Mouse (Mus musculus) common myeloid progenitor, adult 5-6 weeks (primary cell): Measurements from ENCODE around the gene Ablim2. TPM values are rescaled to one million over a fixed set of nuclear protein-coding genes. Genes with fewer than 3 reads are reported as not detected.

Experiments used
- ATAC-seq: replicated peaks from 2 replicates; pipeline ENCODE4 v1.8.0; 2016; ENCODE audit warnings: low read depth, mild to moderate bottlenecking, moderate TSS enrichment, inconsistent platforms; ENCODE audit not compliant: poor library complexity, severe bottlenecking
- total RNA-seq: library from RNA; stranded (forward); fragments of 200-1000, 187-1606 nt; gene quantifications from 2 replicates; pipeline ENCODE4 v1.2.3, GENCODE M21; 2017

Ablim2 gene
- total RNA-seq, 1 experiment from 2014 or later: not detected

DNA sequence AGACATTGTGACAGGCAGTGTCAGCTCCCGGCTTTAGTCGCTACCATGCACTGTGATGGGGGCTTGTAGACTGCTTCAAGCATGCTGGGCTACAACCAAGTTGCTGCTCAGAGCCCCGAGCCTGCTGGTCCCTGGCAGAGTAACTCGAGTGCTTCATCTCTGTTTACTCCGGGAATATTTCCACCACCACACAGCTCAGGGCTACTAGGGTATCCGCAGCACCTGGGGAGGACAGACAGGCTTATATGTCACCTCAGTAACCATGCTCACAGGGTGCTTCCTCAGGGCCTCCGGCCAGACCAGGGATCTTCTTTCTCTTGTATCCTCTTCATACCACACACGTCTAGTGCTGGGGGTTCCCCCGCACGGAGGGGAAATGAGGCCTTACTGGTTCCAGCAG is 5.2 kb downstream of the Ablim2 start:
- ATAC-seq: no peak

DNA sequence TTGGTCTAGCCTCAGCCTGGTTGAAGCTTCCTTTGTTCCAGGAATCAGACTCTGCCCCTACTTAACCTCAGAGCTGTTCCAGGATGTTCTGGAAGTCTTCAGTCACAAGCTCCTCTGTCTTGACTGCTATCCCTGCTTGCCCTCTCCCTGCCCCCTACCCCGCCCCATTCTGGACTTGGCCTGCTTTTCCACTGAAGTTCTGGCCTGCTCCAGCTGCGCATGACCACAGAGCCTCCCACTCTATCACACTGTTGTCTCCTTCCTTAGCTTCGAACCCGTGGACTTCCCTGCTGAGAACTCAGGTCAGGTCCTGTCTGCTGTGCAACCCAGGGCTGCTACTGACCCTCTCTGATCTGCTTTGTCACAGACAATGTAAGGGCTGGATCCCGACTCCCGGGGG is 8.2 kb downstream of the Ablim2 start:
- no peak for ATAC-seq

DNA sequence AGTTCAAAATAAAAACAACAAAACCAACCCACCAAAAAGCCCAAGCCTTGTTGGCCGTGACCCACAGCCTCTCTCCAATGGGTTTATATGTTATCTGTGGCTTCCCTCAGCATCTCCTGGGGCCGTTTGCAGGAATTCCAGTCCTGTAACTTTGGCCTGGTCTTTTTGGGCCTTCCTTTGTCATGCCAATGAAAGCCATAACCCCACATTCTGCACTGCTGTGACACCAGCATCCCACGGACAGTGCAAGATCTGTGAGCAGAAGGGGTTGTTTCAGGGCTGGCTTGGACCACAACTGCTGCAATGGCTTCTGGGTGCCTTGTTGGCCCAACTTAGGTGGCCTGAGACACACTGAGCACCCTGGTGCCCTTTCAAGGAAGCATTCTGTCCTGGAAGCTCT is 10.8 kb downstream of the Ablim2 start:
- ATAC-seq: no peak

DNA sequence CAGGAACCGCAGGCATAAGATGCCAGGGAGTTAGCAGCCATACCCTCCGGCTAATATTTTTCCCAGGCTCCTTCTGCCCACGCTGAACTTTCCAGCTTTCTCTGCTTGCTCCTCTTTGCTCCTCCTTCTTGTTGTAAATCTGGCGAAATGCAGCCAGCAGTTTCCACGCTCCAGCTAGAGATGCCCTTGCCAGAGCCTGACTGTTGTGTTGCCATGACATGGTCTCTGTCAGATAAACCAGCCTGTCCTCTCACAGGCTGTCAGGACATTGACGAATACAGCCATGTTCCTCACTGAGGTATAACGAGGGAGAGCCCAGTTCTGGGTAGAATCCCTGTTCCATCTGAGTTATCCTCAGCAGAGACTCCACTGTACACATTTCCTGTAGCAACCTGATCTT is 11.3 kb downstream of the Ablim2 start:
- no peak for ATAC-seq

DNA sequence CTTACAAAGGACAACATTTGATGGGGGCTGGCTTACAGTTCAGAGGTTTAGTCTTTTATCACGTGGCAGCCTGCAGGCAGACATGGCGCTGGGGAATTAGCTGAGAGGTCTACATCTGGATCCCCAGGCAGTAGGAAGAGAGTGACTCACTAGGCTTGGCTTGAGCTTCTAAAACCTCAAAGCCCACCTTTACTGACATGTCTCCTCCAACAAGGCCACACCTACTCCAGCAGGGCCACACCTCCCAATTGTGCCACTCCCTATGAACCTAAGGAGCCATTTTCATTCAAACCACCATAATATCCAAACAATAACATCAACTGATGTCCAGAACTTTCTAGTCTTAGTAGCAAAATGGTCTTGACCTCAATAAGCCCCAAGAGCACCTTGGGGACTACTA is 12.6 kb downstream of the Ablim2 start:
- ATAC-seq: no peak

DNA sequence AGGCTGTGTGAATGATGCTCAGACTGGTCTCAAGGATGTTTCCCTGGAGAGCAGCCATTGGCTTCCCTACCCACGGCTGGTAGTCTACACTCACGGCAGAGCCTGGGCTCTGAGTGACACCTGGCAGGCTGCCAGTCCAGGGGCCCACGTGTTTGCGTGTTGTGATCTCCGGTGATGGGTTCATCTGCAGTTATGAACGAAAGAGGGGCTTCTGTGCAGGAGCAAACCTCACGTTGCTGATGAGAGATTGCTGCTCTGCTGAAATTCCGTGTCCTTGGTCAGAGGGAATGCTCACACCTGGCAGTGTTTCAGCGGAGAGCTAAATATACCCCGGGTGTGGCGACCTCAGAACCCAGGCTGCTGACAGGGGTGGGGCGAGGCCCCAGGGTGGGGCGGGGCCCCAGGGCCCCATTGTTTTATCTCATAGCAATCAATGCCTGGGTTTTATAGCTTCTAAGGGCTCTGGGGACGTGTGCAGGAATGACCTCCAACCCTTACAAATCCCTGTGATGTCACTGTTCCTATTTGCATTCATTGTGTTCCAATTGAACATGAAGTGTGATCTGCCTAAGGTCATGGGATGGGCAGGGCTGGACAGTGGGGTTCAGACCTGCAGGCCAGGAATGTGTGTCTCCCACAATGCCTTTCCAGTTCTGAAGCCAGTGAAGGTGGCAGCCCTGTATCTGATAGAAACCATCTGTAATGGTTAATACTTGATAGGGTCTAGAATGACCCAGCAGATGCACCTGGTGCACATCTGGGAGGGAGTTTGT is 13.4 kb downstream of the Ablim2 start:
- ATAC-seq: no peak

DNA sequence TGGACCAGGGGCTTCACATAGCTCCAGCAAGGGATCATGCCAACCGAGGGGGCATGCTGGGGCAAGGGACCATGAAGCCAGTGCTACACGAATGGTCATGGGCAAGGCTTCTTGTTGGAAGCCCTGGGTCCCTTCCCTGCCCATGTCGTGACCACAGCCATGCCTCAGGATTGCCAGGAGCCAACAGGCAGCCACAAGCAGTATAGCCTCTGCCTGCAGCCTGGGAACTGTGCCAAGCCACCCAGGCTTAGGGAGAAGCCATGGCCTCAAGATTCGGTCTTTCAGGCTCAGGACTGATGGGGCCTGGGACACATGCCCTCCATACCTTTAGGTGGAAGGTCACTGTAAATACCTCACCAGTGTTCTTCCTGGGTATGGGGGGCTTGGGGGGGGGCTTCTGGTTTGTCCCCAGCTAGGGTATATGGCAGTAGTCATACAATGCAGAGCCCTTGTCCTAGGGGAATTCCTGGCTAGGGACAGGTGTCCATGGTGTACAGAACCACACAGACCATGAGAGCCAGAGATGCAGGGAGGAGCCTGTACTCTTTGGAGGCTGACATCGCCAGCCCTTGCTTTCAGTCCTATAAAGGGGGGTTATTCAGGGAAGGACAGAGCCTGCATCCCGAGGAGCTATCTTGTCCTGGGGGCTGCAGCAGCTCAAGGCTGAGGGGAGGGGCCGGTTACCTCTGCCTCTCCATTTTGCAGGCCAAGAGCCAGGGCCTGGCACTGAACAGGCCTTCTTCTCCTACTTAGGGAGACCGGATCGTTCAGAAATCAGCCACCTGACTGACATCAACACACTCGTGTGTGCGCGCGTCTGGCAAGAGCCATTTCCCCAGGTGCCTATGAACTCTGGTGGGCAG is 15.8 kb downstream of the Ablim2 start:
- ATAC-seq: peak; percentile 39

DNA sequence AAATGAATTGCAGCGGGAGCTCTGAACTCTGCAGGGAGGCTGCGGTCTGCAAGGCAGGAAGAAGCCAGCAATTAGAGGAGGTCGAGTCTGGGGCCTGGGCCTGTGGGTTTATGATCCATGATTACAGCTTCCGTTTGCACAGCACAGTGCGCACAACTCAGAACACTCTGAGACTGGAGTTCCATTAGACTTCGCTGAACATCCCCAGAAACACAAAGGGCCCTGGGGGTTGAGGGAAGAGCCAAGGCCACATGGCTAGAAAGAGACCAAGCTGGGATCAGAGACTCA is 16.4 kb downstream of the Ablim2 start:
- ATAC-seq: peak; percentile 64

DNA sequence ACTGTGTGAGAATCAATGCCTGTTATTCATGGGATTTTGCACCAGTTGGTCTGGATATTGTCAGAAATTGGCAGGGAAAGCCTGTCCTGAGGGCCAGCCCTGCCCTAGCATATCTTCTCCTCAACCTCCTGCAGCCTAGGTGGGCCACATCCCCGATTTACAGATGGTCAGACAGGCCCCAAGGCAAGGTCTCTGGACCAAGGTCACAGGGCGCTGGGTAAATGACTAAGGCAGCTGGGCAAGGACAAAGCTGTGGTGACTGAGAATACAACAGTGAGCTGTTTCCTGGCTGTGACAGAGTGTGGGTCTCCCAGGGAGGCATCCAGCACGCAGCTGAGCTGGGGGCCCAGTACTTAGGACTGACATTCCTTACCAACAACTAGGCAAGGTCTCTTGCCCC is 23.4 kb downstream of the Ablim2 start:
- no peak for ATAC-seq

DNA sequence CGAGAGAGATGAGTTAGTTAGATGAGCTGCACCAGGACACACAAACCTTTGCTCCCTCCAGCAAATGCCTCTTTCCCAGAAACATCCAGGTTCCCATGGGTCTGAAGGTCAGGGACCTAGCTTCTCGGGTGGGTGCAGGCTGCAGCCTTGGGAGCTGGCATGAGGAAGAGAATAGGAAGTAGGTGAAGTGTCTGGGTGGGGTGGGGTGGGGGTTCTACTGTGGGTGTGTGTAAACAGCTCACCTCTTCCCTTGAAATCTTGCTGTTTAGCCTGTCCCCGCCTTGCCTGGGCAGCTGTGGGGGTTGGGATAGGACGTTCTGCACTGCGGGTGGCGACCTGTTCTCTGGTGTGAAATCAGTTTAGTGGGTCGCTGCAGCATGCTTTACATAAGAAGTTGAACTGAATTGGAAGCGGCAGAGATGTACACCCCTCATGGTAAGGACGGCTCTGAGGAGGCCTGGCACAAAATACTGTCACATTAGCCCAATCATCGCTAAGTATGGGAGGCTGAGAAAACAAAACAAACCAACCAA is 25.0 kb downstream of the Ablim2 start:
- no peak for ATAC-seq

DNA sequence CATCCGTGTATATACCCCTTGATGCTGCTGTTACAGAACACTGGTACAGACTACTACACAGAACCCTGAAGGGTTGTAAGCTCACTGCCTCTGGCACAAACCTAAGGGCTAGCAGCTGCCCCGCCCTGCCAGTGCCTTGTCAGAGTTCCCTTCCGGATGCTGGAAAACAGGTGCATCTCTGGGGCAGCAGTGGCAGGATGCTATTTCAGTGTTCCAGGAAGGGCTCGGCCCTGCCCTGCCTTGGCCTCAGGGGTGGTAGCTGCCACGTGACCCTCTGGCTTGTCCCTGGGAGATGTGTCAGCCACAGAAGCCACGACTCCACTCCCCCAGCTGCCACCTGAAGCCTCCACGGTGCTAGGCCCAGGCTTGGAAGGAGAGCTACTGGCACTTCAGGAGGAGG is 28.2 kb downstream of the Ablim2 start:
- no peak for ATAC-seq

DNA sequence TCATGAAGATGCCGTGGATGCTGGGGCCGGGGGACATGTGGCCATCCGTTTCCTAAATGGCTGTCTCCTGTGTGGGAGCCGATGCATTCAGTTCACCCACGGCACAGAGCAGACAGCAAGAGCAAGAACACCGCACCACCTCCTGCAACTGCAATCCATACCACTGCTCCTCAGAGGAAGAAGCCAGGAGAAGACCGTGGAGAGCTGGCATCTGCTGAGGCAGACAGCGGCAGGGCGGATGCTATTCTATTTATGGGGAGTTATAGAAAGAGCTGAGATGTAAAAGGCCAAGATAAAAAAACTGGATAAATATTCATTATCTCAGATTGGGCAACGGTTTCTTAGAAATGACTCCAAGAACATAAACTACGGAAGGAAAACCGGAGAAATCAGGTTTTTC is 30.2 kb downstream of the Ablim2 start:
- ATAC-seq: no peak

DNA sequence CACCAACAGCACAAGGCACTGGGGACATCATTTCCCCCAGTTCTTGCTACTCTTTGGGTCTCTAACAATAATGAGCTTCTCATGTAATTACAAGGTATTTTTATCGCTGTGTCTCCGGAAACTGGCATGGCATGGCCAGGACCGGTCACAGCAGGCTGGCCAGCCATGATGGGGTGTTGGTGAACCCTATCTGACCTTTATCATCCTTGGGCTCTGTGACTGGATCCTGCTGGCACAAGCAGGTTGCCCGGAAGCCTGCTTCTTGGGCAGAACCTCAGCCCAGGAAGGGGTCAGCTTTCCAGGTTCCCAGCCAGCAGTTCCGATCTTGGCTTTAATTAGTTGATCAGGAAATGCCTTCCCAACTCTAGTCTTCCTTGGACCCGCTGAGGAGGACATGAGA is 31.0 kb downstream of the Ablim2 start:
- ATAC-seq: no peak

DNA sequence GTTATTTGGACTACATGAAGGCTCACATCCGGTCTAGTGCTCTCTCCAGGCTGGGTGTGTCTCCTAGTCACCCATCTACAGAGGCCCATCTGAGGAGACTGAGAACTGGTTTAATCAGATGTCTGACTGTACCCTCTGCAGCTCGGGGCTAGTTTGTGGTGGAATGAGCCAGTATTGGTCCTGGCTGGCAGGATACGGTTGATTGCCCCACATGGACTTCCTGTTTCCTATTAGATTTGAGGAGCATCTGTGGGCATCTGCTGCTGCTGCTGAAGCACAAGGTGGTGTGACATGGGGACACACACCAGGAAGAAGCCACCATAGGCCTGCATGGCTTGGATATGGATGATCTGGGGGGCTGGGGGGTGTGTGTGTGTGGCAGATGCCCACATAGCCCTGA is 32.0 kb downstream of the Ablim2 start:
- peak; percentile 86 for ATAC-seq

DNA sequence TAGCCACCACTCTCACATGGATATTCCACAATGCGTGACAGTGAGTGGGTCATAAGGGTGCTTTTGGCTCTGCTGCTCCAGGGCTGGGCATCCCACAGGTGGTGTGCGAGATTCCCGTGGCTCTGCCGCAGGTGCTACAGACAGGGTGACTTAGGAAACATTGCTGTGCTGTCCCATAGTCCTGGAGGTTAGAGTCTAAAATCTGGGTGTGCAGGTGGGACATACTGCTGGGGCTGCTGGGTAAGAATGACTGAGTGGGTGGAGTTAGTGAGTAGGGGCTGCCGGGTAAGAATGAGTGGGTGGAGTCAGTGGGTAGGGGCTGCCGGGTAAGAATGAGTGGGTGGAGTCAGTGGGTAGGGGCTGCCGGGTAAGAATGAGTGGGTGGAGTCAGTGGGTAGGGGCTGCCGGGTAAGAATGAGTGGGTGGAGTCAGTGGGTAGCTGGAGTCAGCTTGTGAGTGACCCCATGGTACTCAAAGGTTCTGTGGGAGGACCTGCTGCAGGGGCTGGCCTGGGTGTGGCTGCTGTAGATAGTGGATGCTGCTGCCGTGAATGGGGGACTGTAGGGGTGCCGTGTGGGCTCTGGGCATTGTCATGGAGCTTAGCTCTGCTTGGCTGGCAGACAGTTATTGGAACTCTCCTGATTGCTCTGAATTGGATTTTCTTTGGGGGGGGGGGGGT is 32.8 kb downstream of the Ablim2 start:
- peak; percentile 58 for ATAC-seq

DNA sequence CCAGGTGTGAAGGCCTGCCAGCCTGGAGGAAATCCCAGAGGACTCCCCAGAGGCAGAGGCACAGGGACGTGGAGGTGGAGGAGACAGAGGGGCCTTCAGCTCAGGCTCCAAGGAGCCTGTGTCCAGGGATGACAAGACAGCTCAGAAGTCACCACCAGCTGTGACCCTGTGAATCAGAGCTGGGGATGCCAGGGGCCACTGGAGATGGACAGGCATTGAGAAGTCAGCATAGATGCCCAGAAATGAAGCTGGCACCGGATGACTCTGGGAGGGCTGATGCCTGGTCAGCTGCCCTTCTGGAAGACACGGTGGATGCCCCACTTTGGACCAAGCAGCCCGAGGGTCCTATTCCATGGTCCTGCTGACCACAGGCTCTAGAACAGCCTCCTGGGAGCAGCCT is 36.3 kb downstream of the Ablim2 start:
- no peak for ATAC-seq

DNA sequence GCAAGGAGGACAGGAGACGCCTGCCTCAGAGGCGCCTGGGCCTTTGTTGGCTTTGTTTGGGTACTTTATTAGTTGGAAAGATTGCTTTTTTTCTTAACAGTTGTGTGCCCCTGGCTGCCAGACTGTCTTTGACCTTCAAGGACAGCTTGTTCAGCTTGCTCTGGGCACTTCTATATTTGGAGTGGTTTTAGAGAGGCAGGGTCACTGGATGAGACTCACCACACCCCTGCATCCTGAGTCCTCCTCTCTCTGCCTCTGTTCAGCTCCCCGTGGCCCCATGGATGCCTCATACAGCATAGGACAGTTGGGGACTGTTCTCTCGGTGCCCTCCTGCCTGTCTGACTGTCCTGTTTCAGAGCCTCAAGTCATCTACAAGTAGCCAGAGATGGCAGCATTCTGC is 37.3 kb downstream of the Ablim2 start:
- no peak for ATAC-seq

DNA sequence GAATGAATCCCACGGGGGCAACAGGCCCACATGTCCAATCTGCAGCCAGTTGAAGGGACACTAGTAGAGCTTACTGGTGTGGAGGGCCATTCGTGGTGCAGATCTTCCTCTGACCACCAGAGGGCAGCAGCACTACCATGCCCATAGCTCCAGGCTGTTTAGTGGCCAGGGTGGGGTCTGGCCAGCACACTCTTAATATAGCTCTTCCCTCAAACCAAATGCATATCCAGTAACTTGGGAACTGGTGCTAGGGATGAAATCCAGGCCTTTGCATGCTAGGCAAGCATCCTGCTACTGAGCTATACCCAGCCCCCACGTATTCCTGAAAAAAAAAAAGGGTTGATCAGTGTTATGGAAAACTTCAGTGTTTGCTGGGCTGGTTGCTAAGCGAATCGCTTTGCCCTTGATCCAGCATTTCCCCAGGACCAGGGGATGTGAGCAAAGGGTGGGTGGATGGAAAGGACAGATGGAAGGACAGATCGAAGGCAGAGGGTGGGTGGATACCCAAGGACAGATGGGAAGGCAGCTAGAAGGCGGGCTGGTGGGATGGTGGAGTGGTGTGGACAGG is 37.9 kb downstream of the Ablim2 start:
- peak; percentile 80 for ATAC-seq

DNA sequence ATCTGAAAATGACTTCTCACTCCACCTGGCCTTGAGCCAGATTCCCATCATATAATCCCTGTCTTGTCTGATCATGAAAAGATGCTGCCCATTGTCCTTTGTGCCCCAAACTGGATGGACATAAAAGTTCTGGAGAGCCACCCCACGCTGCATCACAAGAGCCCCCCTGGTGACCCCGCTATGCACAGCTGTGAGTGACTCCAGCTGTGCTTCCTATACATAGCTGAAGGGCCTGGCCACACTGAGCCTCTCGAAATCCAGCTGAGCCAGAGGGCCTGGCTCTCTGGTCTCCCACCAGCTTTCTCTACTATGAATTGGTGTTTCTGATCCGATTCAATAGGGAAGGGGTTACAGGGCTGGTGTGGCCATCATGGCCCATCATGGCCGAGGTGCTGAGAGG is 38.5 kb downstream of the Ablim2 start:
- ATAC-seq: no peak

DNA sequence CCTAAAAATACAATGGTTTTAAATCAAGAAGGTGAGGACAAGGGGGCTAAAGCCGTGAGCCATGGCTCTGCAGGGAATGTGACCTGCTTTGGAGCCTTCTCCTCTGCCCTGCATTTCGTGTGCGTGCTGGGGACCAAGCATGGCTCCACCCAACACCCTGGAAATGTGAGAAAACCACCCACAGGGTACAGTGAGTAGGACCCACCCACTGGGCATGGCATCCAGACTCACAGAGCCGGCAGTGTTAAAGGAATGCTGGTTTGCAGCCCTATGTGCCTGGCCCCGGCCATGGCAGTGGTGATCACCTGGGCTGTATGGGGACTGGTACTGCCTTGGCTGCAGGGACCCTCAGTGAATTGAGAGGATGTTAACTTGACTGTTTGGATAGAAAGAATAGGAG is 41.4 kb downstream of the Ablim2 start:
- ATAC-seq: no peak

DNA sequence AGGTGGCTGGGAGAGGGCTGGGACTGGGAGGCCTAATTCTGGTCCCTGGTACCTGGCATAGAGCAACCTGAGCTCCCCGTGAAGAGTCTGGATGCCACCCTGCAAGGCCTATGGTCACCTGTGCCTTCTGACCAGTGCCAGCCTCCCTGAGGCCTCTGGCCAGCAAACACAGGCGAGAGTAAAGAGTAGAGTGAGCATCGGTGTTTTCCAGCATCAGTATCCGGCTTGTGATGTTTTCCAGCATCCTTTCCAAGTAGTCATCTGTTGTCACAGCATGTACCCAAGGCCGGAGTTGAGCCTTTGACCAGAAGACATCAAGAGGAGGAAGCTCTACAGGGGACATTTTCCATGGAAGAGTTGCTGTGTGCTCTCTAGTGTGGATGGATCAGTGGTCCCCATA is 45.7 kb downstream of the Ablim2 start:
- ATAC-seq: no peak
